In the genomic region with DNA sequence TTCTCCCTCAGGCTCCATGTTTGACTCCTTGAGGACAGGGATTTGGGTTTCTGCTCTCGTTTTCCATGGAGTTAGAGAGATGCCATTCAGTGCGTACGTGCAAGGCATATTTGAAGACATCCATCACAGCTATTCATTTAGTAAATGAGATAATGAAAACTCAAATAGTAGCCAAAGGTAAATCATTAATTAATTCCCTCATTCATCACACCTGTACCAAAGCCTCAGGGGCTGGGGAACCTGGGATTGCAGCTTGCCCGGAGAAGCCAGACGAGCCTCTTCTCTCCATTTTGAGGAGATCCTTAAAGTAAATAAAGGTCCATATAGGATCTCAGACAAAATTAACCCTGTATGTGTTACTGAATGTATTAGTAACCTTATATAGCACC, we compare ENCODE assay signal across 8 mouse cellular contexts. TPM values are rescaled to one million over a fixed set of nuclear protein-coding genes. Genes with fewer than 3 reads are reported as not detected.
DNase-seq lines count a peak whose midpoint lies in the region; ATAC-seq and TF ChIP-seq lines count a peak whose summit lies in the region.
"Had no signal": no experiment of that assay in that cellular context is flagged by ENCODE, and none has a peak within 500 bp of the region (broad histone marks: within the 10 kb centered on the region; RNA-seq: fewer than 3 reads in every experiment).

No protein-coding gene starts in this region.

- DNase-seq in MEL (ENCODE audit: low read depth, low spot score), result no peak
- no peak for DNase-seq in intestine, embryonic 14.5 days (ENCODE audit: low spot score)
- no peak for DNase-seq in midbrain, embryonic 10.5 days (ENCODE audit: low spot score)
- DNase-seq in B cell, adult 2 months, result no peak
- DNase-seq in natural killer cell, adult 2 months (ENCODE audit: low spot score in 2 of 2), result no peak
- no peak for DNase-seq in adipocyte (ENCODE audit: low spot score)
- DNase-seq: cerebellum, adult 18-20 months had no signal

- 18% methylated on average over 5 of the region's 5 CpGs for WGBS in intestine, embryonic 14.5 days
- WGBS in midbrain, embryonic 10.5 days, result under 1% methylated on average over 5 of the region's 5 CpGs

- no peak for TF ChIP-seq EP300 in MEL (IDR thresholded peaks at IDR 0.05; ENCODE audit: low read depth in 1 of 2, low read length in 2 of 2)

- TF ChIP-seq RAD21 in MEL (IDR thresholded peaks at IDR 0.05; ENCODE audit: low read depth, low read length), result no peak

- peak overlapping the region; percentile 85 for H3K27ac ChIP-seq in MEL (ENCODE audit: control insufficient read depth, low read depth, low read length)
- H3K27ac ChIP-seq in intestine, embryonic 14.5 days (ENCODE audit: low read depth), result peak overlapping the region; percentile 6; the same call in 1 of the 2 replicates
- H3K27ac ChIP-seq in midbrain, embryonic 10.5 days (replicated peaks), result peak overlapping the region; percentile 94

- H3K9me3 ChIP-seq in E14TG2a.4 (ENCODE audit: low read length) (no peaks in the 10 kb centered on the region), MEL (replicated peaks; ENCODE audit: insufficient read depth, low read length) (no peaks in the 10 kb centered on the region)
- no peaks in the 10 kb centered on the region for H3K9me3 ChIP-seq in intestine, embryonic 14.5 days (ENCODE audit: control insufficient read depth, low read length)
- H3K9me3 ChIP-seq in midbrain, embryonic 10.5 days (replicated peaks), result no peaks in the 10 kb centered on the region

- H3K27me3 ChIP-seq in E14TG2a.4 (ENCODE audit: insufficient read depth, low read length) (peaks cover 44% of the 10 kb centered on the region), MEL (ENCODE audit: control insufficient read depth in 1 of 2, insufficient read depth in 2 of 2, low read length in 2 of 2) (no peaks in the 10 kb centered on the region)
- no peaks in the 10 kb centered on the region for H3K27me3 ChIP-seq in intestine, embryonic 14.5 days (replicated peaks; ENCODE audit: control insufficient read depth, insufficient read depth, low read length)
- H3K27me3 ChIP-seq in midbrain, embryonic 10.5 days (ENCODE audit: low read depth, poor library complexity, severe bottlenecking), result peaks cover 18% of the 10 kb centered on the region

- H3K79me2 ChIP-seq in MEL (ENCODE audit: control insufficient read depth, insufficient read depth, low read length, poor library complexity), result peaks cover 3% of the 10 kb centered on the region; the same call in 1 of the 2 replicates

- H3K4me1 ChIP-seq in E14TG2a.4 (replicated peaks; ENCODE audit: low read depth, low read length) (peaks cover 82% of the 10 kb centered on the region), MEL (ENCODE audit: control insufficient read depth in 1 of 2, insufficient read depth in 2 of 2, low read length in 2 of 2) (peaks cover 20% of the 10 kb centered on the region in 2 experiments)
- peaks cover 22% of the 10 kb centered on the region for H3K4me1 ChIP-seq in intestine, embryonic 14.5 days (replicated peaks; ENCODE audit: control insufficient read depth, insufficient read depth, low read length)
- peaks cover 76% of the 10 kb centered on the region for H3K4me1 ChIP-seq in midbrain, embryonic 10.5 days

- ATAC-seq in intestine, embryonic 14.5 days (replicated peaks; ENCODE audit: low FRiP score, low TSS enrichment, low read depth), result no peak

- peak overlapping the region; percentile 77 for H3K4me2 ChIP-seq in intestine, embryonic 14.5 days (ENCODE audit: low read length)

- H3K36me3 ChIP-seq in E14TG2a.4 (ENCODE audit: insufficient read depth, low read length) (no peaks in the 10 kb centered on the region), MEL (ENCODE audit: control insufficient read depth in 1 of 2, insufficient read depth in 2 of 2, low read length in 2 of 2) (peaks cover 0 to 28% of the 10 kb centered on the region in 2 experiments; a peak in 2 of 4 replicates)
- no peaks in the 10 kb centered on the region for H3K36me3 ChIP-seq in intestine, embryonic 14.5 days (ENCODE audit: control insufficient read depth, insufficient read depth, low read length)
- no peaks in the 10 kb centered on the region for H3K36me3 ChIP-seq in midbrain, embryonic 10.5 days

- TF ChIP-seq POLR2A in MEL (IDR thresholded peaks at IDR 0.05; ENCODE audit: control insufficient read depth in 1 of 2, insufficient read depth in 1 of 2, low read depth in 1 of 2, low read length in 2 of 2, poor library complexity in 1 of 2), result no peak

- H3K4me3 ChIP-seq in E14TG2a.4 (replicated peaks; ENCODE audit: low read length) (peak overlapping the region; percentile 91), MEL (ENCODE audit: control insufficient read depth in 1 of 2, insufficient read depth in 1 of 2, low read depth in 2 of 2, low read length in 2 of 2) (peak overlapping the region; percentile 59 to 73)
- H3K4me3 ChIP-seq in intestine, embryonic 14.5 days (ENCODE audit: low read depth, low read length), result peak overlapping the region; percentile 91
- H3K4me3 ChIP-seq in midbrain, embryonic 10.5 days, result peak overlapping the region; percentile 97

- H3K9ac ChIP-seq in MEL (ENCODE audit: control insufficient read depth, low read depth, low read length, poor library complexity, severe bottlenecking), result peak overlapping the region; percentile 63
- H3K9ac ChIP-seq in intestine, embryonic 14.5 days (ENCODE audit: low read length), result no peak overlapping the region

- no peak for TF ChIP-seq CTCF in E14TG2a.4 (conservative IDR thresholded peaks at IDR 0.05; ENCODE audit: low read length)
- no peak for TF ChIP-seq CTCF in MEL (IDR thresholded peaks at IDR 0.05 in 2 of 3, conservative IDR thresholded peaks at IDR 0.05 in 1 of 3; ENCODE audit: control insufficient read depth in 1 of 3, insufficient read depth in 1 of 3, low read depth in 2 of 3, low read length in 3 of 3, poor library complexity in 1 of 3, severe bottlenecking in 1 of 3)

TF ChIP-seq in MEL, 35 proteins besides CTCF, POLR2A, EP300 and RAD21:
- TF ChIP-seq ZC3H11A (IDR thresholded peaks at IDR 0.05; ENCODE audit: low read depth, low read length) (no peak), MAX (IDR thresholded peaks at IDR 0.05; ENCODE audit: low read length) (no peak), MYB (IDR thresholded peaks at IDR 0.05; ENCODE audit: low read depth, low read length) (no peak), ZKSCAN1 (IDR thresholded peaks at IDR 0.05; ENCODE audit: low read depth, low read length) (no peak), TAL1 (IDR thresholded peaks at IDR 0.05; ENCODE audit: low read length) (no peak), TBP (IDR thresholded peaks at IDR 0.05; ENCODE audit: low read depth, low read length) (no peak), USF1 (IDR thresholded peaks at IDR 0.05; ENCODE audit: low read depth, low read length) (no peak), MEF2A (IDR thresholded peaks at IDR 0.05; ENCODE audit: extremely low read depth, insufficient replicate concordance, low read depth, low read length, poor library complexity, severe bottlenecking) (no peak)

RNA-seq across cellular contexts. Expression of gene Ptpn13, which starts 1.1 kb away (rescaled TPM):
- total RNA-seq in MEL (2012; rRNA removed), result 15.1 and 18.4 TPM in 2 replicates
- 10 to 100 TPM; 15.5 to 43.6 TPM for polyA plus RNA-seq in MEL (2012; ENCODE audit: insufficient read depth in 1 of 2, insufficient read length in 2 of 2, low read depth in 1 of 2, low replicate concordance in 2 of 2, missing spikeins in 1 of 2)
- polyA plus RNA-seq in intestine, embryonic 14.5 days (2014; fragmentation: Nextera tagmentation; extraction: Ambion mirVana), result 9.3 and 10.1 TPM in 2 replicates
- 17.5 and 18.9 TPM in 2 replicates for polyA plus RNA-seq in midbrain, embryonic 10.5 days (2016; fragmentation: Nextera tagmentation; extraction: Ambion mirVana)

Comparison
In these comparisons a context has a peak if more than half of its experiments do, and no peak if none do; other contexts are left out.
1. H3K27ac ChIP-seq: peak in every context shown above with its lines; median percentile 94 in midbrain, embryonic 10.5 days; 85 in MEL; 6 in intestine, embryonic 14.5 days.